Mouse (Mus musculus) kidney, postnatal 4 days (tissue): ENCODE results near the gene Asb1.

ENCODE experiments used
- DNase-seq, 2 experiments: peaks; one replicate each; pipeline ENCODE4 v3.0.0; 2021; ENCODE audit warnings: mixed read lengths in 2 of 2

The Asb1 gene

DNA sequence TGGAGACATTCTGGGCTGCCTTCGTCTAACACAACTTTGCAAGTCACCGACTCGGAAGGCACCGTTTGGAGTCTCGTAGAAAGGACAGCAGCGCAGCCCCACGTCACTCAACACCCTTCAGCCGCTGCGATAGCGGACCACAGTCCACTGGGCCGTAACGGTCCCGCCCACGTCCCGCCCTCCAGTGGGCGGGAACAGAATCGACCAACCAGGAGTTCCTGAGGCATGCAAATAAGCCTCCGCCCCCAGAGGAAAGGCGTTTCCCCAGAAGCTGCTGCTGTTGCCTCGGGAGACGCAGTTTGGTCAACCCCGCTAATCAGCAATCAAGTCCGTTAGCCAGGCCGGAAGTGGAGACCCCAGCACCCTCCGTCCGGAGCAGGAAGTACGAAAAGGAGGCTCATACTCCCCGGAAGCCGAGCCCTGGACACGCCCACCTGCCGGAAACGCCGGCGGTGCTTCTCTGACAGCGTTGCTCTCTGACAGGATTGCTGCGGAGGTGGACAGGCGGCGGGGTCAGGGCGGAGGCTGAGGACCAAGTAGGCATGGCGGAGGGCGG lies at the start of gene Asb1:
Gene Asb1 (plus strand): TSS at position 274 of the 556 bp plus-strand sequence.
- DNase-seq, result peak; percentile 94 to 96

DNA sequence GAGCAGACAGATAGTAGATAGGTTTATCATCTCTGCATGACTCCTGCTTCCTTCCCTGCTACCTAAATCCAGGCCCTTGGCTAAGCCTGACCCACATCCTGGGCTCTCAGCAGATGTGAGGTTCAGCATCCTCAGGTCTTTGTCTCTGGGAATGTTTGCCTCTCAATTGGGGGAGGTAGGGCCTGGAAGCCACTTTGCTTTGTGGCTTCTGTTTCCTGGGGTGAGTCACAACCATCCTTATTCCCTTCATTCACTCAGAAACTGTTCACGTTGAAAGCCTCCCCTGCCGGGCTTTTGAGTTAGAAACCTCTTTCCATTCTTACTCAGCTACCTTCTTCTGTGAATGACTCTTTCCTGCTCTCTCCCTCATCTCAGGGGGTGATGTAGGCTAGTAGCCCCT lies 47.6 kb upstream of the Asb1 start:
- no peak for DNase-seq

DNA sequence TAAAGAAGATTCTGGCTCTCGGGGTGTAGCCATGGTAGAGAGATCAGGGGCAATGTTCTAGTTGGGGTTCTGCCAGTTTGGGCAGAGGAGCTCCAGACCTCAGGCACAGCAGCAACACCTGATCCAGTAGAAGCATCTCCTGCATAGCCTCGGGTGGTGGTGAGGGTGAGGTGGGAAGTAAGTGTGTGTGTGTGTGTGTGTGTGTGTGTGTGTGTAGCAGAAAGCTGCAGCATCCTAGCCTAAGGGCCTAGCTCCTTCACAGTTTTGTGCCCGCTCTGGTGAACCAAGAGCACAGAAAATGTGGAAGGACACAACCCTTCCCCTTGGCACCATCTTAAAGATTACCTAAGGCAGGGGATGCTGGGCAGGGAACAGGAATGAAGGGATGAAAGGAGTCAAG lies 46.4 kb upstream of the Asb1 start:
- no peak for DNase-seq

DNA sequence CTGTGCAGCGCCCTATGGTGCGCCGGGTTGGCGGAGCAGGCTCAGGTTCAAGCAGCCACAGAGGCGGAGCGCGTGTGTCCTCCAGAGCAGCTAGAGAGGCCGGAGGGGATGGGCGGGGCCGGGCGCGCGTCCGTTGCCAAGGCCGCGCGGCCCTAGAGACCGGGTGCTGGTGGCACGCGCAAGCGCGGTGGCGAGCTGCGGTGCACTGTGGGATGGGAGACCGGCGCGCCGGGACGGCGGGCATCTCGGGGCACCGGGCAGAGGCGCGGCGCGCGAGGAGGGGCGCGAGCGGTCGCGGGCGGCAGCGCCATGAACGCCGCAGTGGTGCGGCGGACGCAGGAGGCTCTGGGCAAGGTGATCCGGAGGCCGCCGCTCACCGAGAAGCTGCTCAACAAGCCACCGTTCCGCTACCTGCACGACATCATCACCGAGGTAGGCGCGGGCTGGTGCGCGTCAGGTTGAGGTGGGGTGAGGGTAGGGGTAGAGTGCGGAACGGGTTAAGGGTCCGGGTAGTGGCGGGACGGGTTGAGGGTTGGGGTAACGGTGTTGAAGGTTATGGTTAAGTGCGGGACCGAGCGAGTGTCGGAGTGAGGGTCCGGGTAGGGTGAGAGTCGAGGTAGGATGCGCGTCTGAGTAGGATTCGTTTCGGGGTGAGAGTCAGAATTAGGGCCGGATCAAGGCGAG lies 45.7 kb upstream of the Asb1 start, which contains the start of gene Traf3ip1:
Gene Traf3ip1 (plus strand): TSS at position 191 of the 684 bp plus-strand sequence.
- peak; percentile 96 to 98 for DNase-seq

DNA sequence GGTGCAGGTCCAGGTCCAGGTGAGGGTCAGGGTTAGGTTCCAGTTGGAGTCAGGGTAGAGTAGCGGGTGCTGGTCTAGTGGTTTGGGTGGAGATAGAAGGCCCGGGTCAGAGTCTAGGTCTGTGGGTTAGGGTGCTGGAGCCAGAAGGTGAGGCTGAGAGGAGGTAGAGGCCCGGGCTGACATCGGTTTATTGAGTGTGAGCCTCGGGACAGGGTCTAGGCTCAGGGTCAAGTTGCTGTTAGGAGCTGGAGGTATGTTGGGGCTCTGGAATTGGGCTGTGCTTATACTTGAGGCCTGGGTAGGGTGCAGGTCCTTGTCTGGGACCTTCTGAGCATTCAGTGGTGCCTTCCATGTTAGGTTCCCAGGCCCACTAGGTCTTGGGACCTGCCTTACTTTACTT lies 45.0 kb upstream of the Asb1 start:
- no peak for DNase-seq

DNA sequence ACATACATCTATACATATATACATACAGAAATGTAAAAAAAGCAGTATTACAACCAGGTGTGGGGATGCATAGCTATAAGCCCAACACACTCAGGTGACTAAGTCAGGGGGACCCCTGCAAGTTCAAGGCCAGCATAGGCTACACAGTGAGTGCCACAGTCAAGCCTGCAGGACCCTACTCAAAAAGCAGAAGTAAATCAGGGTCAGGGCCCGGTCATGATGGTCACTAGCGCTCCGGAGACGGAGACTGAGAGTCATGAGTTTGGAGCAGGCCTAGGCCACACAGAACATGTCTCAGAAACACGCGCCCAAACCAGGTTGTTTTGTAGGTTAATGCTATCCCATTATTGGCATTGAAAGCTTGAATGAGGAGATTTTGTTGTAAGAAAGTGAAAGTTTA lies 41.8 kb upstream of the Asb1 start:
- no peak for DNase-seq

DNA sequence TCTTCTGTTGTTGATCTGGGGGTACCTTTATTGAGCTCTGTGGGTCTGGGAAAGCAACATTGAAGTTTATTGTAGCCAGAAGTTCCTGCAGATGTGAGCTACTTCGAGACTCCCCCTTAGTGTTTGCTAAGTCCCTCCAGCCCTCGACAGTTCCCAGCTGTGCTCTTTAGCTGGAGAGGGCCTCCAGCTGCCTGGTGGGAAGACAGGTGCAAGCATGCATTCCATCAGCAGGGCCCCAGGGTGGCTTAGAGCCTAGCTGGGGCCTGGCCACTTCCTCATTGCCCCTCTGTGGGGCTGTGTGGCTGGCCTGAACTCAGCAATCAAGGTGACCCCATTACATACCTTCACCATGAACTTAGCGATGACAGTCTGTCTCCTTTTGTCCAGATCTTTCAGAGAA lies 35.7 kb upstream of the Asb1 start:
- DNase-seq, result no peak

DNA sequence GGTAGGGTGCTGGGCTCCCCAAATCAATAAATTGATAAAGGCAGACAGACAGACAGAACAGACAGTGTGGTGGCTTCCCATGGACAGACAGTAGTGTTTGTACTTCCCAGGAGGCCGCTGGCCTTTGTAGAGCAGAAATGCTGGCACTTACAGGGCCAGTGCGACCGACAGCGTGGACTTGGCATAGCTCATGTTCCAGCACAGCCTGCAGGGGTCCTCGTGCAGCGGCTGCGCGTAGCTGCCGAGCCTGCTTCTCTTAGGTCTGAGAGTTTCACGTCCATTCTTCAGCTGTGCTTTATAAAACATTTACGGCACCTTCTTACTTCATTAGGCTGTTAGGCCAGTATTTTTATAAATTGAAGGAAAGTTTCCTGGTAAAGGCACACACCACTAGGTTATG lies 25.4 kb upstream of the Asb1 start:
- no peak for DNase-seq

DNA sequence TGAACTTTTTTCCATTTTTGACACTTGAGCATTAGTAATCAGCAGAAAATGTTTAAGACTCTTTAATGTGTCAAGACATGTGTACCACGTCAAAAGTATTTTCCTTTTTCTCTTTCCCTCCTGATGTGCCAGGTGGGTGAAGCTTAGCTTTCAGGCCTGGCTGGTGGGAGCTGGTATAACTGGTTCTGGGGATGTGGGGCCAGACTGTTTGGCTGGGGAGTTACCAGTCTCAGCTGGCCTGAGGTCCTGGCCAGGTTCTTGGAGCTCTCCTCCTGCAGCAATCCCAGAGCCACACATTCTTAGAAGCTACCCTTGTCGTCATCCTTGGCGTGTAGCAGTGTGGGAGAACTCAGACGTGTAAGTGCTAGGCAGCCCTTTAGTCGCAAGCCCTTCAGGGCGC lies 24.7 kb upstream of the Asb1 start:
- peak in 1 of 2 experiments; percentile 26 for DNase-seq

DNA sequence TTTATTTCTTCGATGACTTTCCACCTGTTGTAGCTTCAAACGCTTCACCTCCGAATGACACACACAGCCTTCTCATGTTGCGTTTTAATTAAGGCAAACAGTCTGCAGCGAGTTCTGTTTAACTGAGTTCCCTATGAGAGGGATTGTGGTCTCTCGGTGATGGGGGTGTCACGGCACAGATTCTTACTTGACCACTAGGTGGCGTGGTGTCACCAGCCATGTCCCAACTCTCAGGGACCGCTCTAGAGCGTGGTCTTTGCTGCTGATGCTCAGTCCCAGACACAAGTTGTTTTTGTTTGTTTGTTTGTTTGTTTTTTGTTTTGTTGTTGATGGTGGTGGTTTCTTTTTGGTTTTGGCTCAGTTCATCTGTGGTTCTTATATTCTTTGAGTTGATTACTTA lies 16.6 kb upstream of the Asb1 start:
- DNase-seq, result peak; percentile 72 to 77

DNA sequence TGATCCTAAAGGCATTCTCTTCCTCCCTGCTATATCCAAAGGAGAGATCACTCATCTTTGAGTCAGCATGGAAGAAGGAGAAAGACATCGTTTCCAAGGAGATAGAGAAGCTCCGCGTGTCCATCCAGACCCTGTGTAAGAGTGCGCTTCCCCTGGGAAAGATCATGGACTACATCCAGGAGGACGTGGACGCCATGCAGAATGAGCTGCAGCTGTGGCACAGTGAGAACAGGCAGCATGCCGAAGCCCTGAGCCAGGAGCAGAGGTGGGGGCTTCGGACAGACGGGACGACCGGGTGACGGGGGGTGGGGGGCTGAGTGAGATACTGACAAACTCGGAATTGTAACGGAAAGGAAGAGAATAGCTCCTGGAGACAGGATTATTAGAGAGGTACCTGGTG lies 14.5 kb upstream of the Asb1 start:
- peak in 1 of 2 experiments; percentile 28 for DNase-seq

DNA sequence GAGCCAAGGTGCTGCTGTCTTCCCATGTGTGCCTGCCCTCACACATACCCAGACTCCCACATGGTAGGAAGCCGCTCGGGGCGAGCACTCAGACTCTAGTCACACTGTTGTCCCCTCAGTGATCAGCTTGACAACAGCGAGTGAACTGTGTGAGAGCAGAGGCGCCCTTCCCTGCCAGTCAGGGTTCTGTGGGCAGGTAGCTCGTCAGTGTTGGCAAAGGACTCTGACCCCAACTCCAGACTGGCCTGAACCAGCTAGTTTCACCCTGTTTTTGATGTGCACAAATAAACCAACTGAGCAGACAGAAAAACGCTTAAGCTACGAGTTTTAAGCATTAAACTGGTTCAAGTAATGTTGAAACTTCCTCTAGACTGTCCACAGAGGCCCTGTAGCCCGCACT lies 10.2 kb upstream of the Asb1 start:
- peak; percentile 23 to 55 for DNase-seq

DNA sequence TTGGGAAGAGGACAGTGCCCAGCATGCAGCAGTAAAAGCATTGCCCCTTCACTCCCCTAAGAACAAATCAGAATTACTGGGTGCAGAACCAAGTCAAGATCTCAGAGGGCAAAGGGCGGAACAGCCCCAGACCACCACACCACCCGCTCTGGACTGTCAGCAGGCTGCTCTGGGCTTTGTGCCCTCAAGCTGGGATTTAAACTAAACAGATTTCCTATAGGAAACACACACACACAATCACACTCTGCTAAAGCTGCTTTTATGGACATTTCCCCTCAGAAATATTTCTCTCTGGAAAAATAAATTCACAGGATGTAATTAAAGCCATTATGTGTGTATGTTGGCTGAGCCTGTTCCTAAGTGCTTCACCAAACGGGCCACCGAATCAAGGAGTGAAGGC lies 8.1 kb upstream of the Asb1 start:
- no peak for DNase-seq

DNA sequence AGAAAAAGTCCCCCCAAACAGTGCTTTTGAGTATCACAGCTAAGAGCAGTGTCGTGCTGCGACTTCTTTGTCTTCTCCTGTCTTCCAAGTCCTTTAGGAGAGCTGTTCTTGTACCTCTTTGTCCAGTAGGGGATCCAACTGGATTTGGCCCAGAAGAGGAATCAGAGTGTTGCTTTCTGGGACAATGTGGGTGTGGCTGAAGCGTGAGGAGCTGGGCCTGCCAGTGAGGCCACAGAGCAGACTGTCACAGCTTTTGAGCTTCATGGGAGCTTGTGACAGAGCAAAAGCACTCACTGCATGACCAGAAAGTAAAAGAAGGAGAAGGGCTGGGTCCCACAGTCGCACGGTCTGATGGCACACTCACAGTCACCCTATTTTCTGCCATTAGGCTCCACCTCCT lies 7.5 kb upstream of the Asb1 start:
- DNase-seq, result peak in 1 of 2 experiments; percentile 22

DNA sequence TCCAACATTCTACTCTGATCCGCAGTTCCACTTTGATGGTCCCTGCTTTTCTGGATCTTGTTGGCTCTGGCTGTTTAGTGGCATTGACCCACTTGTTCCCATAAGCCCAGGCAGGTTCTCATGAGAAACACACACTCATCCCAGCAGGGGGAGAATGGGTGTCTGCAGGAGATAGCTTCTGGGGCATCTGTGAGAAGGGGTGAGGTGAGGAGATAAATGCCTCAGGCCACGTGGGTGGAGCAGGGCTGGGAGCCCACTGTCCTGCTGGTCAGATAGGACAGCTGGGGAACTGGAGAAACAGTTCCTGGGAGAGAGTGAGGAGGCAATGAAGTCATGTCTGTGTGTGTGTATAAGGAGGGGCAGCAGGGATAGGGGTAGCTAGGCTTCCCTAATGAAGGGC lies 6.9 kb upstream of the Asb1 start:
- no peak for DNase-seq

DNA sequence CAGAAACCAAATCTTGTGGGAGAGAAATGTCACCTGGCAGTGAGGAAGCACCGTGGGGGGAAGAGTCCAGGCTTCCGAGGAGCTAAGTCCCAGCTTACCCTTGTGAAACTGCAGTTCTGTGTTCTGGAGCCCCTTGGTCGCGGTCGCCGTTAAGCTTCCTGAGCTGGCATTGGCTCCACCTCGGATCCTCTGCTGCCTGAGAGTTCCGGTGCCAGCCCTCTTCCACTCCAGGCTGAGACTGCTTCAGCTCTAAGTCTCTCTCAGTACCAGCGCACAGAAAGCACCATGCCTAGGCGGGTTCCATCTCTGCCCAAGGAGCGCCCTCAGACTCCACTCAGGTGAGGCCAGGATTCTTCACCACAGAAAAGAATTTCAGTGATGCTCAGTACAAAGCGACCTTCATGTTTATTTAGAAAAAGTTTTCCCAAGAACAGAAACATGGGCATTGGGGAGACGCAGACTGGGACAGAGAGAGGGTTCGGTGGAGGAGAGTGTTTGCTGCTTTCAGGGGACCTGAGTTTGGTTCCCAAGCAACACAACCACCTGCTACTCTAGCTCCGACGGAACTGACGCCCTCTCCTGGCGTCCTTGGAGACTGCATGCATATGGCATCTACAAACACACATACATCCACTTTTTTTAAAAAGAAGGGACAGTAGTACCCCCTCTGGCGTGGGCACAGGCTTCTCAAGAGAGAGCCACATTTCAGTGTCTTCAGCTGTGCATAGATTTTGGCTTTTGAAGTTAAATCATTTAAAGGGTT lies 6.2 kb upstream of the Asb1 start:
- DNase-seq, result no peak

DNA sequence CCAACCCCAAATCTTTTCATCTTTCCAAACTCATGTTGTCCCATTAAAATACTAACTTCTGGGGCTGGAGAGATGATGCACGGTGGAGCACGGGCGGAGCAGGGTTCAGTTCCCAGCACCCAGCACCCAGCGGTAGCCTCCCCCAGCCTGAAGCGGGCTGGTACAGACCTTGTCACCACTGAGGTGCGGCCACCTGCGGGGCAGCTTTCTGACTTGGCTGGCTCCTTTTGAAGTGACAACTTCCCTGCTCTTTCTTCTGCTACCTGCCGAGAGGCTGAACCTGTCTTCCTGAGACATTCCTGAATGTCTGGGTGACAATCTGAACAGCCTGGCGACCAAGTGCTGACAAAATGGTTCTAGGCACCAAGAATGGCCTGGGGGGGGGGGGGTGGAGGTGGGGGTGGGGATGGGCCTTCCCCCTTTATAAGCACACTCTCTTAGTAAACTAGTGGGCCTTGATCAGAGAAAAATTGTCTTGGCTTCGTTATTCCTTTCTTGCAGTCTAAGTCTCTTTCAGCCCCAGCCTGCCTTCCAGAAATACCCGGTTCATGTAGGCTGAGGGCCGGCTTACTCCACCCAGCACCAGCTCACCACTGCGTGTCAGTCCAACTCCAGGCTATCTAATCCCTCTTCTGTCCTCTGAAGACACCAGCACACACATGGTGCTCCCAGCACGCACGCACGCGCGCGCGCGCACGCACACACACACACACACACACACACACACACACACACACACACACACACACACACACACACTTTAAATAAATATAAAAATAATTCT lies 2.4 kb upstream of the Asb1 start:
- DNase-seq, result no peak

DNA sequence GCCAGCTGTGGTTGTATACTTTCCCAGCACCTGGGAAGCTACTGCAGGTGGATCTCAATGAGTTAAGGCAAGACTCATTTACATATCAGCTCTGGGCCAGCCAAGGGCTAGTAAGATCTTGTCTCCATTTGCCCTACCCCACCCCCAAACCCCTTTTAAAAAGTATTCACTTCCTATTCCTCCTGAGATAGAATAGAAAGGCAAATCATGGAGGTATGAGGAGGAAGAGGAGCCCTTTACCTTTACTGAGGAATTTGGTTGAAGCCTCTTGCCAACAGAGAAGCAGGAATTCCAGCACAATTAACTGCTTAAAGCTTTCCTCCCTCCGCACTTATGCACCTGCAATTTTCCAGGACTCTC lies 1.8 kb upstream of the Asb1 start:
- DNase-seq, result no peak

DNA sequence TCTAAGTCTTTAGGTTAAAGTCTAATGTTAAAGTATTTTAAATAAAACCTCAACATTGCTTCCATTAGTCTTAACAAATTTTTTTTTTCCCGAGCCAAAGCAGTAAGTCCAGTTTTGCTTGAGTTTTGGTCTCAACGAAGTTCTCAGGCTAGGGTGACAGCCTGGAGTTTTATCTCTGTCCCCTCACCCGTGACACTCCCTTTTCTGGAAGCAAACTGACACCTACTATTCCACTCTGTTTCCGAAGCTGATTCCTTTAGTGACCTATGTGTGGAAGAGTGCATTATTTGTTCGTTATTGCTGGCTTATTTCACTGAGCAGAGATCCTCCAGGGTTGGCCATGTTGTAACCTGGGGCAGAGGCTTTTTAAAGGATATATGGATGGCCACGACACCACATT lies 1.1 kb upstream of the Asb1 start:
- DNase-seq, result no peak

DNA sequence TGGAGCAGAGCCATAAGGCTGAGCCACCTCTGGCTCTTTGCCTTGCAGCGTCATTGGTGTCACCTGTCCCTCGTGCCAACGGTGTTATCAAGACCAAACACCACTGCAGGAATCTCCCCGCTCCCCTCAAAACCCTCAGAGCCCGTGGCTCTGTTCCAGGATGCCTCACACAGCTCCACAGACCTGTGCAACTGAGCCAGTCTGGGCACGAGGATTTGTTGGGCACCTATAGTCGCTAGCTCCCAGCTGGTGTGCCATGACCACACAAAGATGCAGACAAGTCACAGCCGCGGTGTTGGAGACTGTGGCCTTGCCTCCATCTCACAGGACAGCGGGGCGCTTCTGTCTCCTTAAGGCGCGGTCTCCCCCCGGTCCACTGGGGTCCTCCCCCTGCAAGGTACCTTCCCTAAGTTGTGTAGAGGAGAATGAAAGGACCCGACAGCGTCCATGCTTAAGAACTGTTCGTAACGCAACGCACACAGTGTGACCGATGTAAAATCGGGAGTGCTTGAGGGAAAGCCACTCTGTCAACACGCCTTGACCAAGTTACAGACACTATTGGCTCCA lies 557 bp upstream of the Asb1 start:
- DNase-seq, result peak in 1 of 2 experiments; percentile 31

DNA sequence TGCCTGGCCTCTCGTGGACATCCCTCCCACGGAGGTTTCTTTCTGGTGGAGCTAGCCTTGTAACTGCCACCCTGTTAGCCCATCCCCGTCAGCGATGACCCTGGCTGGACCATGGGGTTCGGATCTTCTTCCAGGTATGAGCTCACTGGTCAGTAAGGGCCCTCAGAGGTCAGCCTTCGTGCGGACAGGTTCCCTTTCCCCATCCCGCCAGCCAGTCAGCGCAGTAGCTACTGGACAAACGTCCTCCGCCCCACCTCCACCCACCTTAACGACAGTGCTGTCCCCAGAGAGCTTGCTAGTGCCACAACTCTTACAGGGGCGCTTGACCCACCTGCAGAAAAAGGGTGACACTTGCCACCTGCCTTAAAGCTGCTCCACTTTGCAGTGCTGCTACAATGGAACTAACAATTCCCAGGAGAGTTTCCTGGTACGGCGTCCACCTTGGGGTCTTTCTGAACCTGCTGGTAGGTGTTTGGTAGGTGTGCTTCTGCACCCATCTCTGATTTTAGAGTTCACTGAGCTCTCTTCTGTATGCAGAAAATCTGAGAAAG lies 773 bp downstream of the Asb1 start:
- DNase-seq, result peak in 1 of 2 experiments; percentile 14

DNA sequence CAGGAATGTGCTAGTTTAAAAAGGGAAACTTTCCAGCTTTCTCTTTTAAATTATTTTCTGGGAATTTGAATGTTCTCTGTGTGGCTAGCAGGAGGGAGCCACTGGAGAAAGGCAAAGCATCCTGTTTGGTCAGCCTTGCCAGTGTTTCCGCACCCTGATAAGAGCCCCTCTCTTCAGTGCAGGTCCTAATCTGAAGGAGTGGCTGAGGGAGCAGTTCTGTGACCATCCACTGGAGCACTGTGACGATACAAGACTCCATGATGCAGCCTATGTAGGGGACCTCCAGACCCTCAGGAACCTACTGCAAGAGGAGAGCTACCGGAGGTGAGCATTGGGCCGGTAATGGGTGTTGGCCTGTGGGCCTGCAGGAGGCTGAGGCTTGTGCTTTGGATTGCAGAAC lies 3.6 kb downstream of the Asb1 start:
- DNase-seq, result no peak

DNA sequence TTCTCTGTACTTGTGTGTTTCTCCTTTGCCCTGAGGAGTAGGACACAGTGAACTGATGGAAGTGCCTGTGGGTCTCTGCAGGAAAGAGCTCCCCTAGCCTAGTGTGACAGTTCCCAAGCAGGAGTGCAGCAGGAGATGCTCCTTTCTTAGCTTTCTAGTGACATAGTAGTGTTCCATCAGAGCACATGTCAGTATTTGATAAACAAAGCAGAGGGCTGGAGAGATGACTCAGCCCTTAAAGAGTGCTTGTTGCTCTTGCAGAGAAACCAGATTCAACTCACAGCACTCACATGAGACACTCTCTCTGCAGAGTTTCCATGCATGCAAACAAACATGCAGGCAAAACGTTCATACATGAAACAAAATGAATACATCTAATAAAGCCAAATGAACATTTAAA lies 4.9 kb downstream of the Asb1 start:
- no peak for DNase-seq
